Mouse (Mus musculus): ENCODE results near the gene Olfr922.
A peak's percentile ranks its signal among the peaks of the same experiment; 100 is the strongest.

Olfr922 gene

GRCm38 (mm10) chr9:38814314-38814713 lies at the start of gene Olfr922:
Gene Olfr922, plus strand, starts transcription at chr9:38814614.
- no peak for DNase-seq

- DNase-seq: no peak
Observed at GRCm38 (mm10) chr9:38772768-38773167, 41.6 kb upstream of the Olfr922 start, which contains the start of gene Olfr921. Gene Olfr921, plus strand, starts transcription at chr9:38773068.

GRCm38 (mm10) chr9:38792689-38793088 lies 21.7 kb upstream of the Olfr922 start:
- DNase-seq: no peak

GRCm38 (mm10) chr9:38805696-38806095 lies 8.7 kb upstream of the Olfr922 start:
- peak; percentile 4 for DNase-seq

- no peak for DNase-seq
Observed at GRCm38 (mm10) chr9:38815458-38815986, 1.1 kb downstream of the Olfr922 start.

GRCm38 (mm10) chr9:38826245-38826644 lies 11.8 kb downstream of the Olfr922 start, which contains the start of gene Olfr923:
Gene Olfr923, plus strand, starts transcription at chr9:38826545.
- DNase-seq: no peak

- DNase-seq: no peak
Observed at GRCm38 (mm10) chr9:38833027-38833426, 18.6 kb downstream of the Olfr922 start.

GRCm38 (mm10) chr9:38844149-38844548 lies 29.7 kb downstream of the Olfr922 start, which contains the start of gene Olfr924:
Gene Olfr924, plus strand, starts transcription at chr9:38844449.
- DNase-seq: no peak

GRCm38 (mm10) chr9:38854760-38855159 lies 40.3 kb downstream of the Olfr922 start, which contains the start of gene Olfr26:
Gene Olfr26, plus strand, starts transcription at chr9:38855060.
- DNase-seq: no peak

All from retina, postnatal 1 day (tissue).